Mouse (Mus musculus): ENCODE results near the gene Pakap.

Gene Pakap

DNA sequence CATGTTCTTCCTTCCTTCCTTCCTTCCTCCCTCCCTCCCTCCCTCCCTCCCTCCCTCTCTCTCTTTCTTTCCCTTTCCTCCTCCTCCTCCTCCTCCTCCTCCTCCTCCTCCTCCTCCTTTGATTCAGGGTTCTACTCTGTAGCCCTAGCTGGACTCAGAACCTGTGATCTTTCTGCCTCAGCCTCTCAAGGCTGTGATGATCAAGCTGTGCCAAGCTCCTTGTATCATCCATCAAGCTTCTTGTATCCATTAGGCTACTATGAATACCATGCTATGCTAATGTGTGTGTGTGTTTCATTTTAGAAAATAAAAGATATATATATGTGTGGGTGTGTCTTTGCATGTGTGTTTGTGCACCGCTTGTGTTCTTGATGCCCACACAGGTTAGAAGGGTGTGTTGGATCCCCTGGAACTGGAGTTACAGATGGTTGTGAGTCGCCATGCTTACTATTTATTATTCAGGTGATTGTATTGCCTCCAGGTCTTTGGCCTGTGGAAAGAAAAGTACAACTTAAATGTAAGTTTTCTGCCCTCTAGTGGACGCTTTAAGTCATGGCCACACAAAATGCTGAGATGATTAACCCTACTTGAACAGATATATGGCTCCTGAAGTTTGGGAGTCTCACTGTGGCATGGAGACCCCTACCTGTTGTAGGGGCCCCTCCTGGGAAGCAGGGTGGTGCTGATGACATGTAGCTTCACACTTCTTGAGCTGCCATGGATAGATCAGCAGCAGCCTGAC, 359.7 kb downstream of the Pakap start:
- DNase-seq: no peak

DNA sequence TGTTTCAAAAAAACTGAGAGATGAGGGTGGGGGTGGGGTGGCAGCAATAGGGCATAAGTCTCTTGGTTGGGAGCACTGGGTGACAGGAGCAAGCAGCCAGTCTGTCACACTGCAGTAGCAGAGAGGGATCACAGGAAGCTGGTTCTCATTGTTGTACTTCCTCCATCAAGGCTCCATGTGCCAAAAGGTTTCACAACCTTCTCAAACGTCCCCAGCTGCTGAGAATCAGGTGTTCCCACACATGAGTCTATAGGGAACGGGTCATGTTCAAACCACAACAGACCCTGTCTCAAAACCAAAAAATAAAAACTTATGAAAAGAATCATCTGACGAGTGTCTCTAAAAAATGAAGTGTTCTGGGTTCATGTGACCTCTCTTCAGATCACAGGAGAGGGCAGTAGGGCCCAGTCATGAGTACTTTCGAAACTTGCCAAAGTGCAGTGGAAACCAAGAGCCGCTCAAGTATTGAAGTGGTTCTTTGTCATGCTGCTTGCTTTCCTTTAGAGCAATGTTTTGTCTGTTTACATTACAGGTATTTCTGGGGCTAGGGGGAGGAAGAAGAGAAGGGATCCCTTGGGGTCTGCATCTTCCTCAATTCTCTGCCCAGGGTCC, 362.7 kb downstream of the Pakap start:
- no peak for DNase-seq

DNA sequence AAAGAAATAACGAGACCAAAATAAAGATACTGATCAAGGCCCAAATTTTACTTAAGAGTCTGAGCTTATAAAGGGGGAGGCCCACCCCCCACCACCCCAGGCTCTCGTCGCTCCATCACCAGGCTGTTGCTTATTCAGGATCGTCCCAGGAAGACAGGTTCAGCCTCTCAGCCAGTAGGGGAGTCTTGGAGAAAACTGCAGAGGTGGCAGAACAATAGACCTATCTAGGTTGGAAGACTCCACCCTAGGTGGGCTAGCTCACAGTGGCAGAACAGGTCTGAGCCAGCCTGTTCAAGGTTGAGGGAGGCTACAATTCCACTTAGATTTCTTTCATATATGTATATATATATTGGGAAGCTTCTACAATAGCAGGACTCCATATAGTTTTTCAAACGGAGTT, 366.2 kb downstream of the Pakap start:
- DNase-seq: no peak

DNA sequence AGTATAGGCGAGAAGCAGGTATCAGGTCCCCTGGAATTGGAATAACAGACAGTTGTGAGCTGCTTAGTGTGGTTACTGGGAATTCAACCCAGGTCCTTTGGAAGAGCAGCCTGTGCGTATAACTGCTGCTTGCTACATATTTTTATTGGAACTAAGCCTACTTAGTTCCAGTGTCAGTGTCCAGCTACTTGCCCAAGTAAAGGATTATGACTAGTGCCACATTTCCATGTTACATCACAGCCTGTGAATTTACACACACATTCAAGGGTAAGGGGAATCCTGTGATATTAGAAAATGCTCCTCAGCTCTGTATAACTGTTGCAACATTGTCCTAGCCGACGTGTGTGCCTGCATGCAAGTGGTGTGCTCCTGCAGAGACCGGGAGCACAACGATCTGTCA, 369.3 kb downstream of the Pakap start:
- no peak for DNase-seq

- DNase-seq: no peak
These were observed 372.7 kb downstream of the Pakap start for GRCm38 (mm10) chr4:57940631-57941030.

DNA sequence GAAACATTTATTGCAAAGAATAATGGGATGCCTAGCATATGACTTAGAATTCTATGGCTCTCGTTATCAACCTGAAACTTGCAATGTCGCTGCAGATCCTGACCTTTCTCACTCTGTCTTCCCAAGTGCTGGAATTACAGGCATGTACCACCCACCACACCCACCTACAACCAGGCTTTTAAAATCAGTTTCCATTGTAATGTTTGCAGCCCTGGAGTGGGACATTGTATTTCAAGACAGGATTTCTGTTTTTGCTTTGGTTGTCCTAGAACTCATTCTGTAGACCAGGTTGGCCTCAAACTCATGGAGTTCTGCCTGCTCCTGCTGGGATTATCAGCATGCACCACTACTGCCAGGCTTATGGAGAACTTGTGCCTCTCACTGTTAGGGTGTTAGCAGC, 374.9 kb downstream of the Pakap start:
- no peak for DNase-seq
